Mouse (Mus musculus): Measurements from ENCODE around the gene Ercc6l2. TPM values are rescaled to one million over a fixed set of nuclear protein-coding genes. Genes with fewer than 3 reads are reported as not detected.

The Ercc6l2 gene
- total RNA-seq (2021): 10 to 100 TPM; 15.1 to 16.8 TPM
- long read RNA-seq, experiment 1, partial matches to known transcripts: 5 of 18 reads
- long read RNA-seq, experiment 1, other reads (novel, unspliced or antisense): 11 of 18 reads
- long read RNA-seq, experiment 2, partial matches to known transcripts: 2 of 10 reads
- long read RNA-seq, experiment 2, other reads (novel, unspliced or antisense): 8 of 10 reads

DNA sequence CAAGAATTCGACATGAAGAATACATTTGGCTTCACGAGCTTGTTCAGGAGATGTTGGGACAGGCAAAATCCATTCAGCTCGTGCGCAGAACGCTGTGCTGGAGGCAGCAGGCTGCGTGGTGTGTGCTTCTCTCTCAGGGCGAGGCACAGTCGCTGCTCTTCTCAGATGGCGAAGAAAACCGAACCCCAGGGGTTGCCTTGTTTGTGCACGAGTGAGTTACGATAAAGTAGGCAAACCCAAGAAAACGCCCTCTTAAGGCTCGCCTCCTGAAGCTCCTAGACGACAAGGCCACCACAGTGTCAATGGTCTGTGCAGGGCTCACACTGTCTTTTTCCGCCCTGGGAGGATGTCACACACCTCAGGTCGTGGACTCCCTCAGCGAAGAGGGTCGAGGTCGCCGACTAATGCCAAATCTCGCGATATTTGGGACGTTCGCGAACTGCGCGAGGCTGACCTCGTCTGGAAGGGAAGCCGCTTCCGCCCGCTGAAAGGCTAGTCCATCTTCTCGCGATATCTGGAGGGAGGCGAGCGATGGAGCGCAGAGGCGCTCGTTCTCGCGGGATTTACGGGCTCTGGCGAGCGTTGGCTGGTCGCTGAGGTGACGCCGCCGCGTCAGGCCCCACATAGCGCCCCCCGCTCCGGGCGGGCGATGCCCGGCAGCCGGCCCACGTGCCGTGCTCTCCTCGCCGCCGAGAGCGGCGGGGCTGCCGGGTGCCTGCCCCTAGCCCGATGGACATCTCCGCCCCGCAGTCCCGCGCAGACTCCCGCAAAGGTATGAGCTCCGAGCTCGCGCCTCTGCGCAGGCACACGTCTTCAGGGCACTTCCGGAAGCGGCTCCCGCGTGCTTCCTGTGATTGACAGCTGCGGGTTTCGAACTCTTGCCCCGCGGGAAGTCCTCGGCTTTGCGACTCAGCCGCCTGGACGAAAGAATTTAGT is at the start of gene Ercc6l2:
TSS of gene Ercc6l2 (plus strand) at position 495 of the 936 bp plus-strand sequence.
- DNase-seq: peak; percentile 98

DNA sequence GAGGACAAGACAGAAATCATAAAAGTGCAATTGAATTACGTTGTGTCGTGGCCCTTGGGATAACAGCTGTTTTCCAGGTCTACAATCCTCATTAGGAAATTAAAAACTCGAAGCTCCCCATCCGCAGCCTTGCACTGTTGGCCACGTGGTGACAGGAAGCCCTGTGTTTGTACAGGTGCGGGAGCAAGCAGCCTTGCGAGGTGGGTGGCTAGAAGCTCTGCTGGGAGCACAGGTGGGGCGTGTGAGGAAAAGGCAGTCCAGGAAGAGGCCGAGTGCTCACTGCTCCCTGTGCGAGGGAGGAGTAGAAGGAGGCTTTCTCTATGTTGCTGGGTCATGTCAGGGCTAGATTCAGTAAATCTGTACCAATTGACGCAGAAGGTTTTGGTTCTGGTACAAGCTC is 49.0 kb upstream of the Ercc6l2 start:
- DNase-seq: no peak

DNA sequence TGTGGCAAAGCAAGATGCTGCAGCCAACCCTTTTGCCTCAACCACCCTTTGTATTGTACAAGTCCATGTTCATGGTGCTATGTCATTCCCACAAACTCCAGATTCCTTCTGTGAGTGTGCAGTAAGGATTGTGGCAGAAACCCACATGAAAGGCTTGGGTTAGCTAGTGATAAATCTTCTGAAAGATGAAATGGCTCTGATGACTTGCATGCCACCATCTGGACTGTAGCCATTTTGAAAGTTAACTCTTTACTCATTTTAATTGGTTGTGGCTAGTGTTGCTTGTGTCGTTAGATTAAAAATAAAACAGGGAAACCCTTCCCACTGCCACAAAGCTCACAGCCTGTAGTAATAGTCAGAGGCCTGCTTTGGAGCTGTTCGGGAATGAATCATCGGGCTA is 44.0 kb upstream of the Ercc6l2 start:
- no peak for DNase-seq

DNA sequence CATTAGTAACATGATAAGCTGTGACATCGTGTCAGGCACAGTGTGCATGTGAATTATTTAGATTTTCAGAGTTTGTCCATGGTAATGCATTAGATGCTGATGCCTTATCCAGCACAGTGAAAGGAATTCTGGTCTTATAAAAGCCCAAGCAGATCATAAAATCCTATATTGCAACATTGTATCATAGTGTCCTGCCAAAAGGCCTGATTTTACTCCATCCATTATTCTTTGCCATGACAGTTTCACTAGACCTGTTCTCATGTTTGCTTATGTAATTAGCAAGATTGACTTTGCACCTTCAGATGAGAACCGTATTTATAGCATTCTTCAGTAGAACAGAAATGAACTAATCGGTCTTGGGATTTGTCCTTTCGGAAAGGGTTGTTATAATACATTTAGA is 36.1 kb upstream of the Ercc6l2 start:
- no peak for DNase-seq

DNA sequence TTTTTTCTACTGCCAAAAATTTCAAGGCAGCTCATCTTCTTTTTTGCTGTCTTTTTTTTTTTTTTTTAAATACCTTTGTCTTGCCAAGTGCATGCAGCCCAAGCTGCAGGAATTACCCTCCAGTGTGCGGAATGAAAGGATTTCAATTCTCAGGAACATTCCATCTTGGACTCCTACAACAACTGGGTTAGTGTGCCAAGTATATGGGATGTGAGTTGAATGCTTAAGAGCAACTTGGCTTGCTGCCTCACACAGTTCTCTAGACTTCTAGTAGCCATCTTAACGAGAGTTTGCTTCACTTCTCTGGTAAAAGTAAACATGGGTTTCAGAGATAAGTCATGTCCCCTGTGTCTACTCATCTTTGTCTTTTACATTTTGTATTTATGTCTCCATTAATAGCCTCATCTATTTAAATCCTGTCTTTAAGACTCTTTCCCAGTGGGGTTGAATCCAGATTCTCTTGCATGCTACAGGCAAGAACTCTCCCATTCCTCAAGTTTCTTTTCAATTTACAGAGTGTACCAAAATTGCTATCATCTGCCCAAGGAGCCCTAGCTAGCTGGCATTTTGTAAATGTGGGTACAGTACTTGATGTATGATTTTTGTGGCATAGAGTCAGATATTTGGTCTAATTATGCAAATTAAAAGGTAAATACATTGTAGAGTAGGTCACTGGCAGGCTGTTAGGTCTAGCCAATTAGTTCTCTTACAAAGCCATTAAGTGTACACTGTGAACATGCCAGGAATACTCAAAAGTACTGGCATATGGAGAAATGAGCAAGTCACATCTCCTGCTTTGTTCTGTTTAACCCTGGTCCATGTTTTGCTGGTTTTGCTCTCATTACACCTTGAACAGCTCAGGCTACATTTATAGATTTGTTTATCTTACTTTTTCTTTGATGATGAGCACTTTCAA is 35.4 kb upstream of the Ercc6l2 start:
- DNase-seq: no peak

DNA sequence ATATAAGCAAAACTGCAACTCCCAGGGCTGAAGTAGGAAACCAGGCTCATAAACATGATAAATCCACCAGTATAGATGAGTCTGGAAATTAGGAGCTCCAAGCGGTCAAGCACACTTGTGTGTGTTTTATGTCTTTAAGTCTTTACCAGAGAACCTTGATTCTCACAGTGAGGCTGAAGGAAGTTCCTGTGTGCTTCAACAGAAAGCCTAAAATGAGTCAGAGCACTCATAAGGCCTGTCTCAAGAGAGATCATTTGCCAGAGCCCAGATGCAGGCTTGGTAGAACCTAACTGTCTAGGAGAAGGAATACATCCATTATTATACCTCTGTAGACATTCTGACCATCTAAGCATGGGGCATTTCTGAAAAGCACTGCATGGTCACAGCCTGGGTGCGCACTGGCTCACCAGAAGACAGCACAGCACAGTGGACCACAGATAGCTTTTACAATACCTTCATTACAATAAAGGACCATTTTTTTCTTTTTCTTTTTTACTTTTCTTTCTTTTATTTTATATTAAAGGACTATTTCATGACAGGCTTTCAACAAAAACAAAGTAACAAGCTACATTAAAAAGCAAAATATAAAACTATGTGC is 22.7 kb upstream of the Ercc6l2 start:
- no peak for DNase-seq

DNA sequence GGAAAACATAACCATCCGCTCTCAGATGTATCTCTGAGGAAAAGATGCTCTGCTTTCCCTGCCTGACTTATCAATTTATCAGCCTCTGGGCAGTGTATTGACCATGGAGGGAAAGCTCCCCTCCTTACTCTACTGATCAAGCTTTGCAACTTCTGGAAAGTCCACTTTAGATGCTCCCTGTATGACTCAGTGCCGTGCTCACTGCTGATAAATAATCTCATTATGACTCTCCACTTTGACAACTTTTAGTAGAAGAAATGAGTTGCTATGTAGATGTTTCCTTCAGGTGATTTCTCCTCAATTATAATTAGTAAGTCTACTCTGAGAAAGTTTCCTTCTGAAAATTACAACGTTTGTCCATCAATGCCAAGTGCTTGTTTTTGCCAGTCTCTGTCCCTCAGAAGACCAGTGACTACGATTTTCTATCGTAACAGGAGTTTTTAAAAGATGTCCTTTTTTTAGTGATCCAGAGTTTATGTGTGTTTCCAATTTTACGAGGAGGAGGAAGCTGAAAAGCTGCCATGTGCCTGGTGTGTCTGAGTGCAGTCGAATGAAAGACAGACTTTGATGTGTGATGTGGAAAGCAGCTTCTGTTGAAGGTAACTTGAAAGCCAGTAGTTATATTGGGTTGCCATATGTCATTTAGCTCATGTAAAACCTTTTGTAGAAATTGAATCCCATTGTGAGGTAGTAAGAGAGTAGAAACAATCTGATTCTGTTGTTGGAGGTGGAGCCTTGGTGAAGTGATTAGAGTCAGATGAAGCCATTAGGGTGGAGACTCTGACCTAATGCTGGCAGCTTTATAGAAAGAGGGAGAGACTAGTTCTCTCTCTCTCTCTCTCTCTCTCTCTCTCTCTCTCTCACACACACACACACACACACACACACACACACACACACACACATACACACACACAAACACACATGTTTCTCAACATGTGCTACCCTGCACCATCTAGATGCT is 21.4 kb upstream of the Ercc6l2 start:
- DNase-seq: no peak

DNA sequence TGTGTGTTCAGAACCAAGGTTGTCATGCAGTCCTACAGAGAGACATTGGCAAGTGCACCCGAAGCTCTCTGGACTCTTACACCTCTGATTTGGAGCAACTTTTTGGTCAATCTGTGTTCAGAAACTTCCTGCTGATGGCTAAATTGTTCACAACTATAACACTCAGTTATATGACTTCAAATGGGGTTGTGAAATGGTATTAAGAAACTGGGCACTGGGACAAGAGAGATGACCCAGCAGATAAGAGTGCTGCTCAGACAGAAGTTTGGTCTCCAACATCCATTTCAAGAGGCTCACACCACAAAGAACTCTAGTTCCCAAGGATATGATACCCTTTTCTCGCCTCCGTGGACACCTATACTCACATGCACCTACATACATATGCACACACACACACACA is 16.4 kb upstream of the Ercc6l2 start:
- DNase-seq: no peak

DNA sequence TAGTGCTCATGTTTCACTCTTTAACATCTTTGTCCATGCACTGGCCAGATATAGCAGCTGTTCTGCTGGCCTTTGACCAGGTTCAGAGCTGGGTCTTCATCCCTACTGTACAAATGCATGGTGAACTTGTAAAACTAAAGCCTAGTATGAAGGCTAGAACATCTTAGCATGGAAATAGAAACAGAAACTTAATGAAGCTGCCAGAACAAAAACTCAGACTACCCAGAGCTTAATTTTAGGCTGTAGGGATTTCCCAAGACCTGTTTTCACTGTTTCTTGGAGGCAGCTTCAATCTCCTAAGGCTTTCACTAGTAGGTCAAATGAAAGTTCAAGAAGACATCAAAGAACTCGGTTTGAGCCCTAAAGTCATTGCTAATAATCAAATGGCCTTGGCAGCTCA is 15.1 kb upstream of the Ercc6l2 start:
- DNase-seq: no peak

DNA sequence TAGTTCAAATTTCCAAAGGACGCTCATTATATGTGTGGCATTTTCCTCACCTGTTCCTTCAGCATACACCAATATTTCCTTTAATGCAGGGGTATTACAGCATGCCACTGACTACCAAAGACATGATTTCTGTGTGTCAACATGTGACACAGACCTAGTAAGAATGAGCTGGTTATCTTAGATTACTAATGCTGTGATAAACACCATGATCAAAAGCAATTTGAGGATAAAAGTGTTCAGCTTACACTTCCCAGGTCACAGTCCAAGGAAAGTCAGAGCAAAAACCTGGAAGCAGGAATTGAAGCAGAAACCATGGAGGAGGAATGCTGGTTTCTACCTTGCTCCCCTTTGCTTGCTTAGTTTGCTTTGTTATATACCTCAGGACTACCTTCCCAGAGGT is 13.8 kb upstream of the Ercc6l2 start:
- no peak for DNase-seq

DNA sequence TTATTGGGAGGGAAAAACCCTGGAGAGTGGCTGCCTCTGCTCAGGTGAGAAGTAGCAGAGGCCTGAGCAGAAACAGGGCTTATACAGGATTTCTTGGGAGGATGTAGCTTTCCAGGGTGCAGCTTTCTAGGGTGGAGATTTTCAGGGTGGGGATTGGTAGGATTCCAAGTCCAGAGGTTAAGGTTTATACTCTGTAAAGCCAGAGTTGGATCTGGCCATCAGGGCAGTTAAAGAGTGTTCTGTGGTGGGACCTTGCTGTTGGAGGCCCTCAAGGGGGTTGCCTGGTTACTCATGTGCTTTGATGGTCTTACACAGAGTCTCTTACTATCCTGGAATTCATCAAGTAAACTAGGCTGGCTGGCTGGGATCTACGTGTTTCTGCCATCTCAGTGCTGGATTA is 7.8 kb upstream of the Ercc6l2 start:
- DNase-seq: no peak

DNA sequence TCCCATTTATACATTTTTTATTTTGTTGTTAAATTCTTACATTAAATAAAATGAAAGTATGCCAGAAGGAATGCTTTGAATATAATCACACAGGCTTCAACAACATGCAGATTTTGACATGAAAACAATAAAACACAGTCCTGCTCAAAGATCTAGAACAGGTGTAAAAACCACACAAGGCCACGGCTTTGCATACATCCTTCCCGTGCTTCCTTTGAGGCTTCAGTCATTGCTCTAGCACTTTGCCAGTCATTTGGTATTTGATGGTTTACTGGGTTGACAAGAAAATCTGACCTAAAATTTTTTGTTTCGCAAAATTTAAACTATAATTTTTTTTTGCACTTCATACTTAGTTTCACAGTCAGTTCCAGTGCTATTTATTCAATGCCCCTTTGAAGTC is 7.1 kb upstream of the Ercc6l2 start:
- DNase-seq: no peak

DNA sequence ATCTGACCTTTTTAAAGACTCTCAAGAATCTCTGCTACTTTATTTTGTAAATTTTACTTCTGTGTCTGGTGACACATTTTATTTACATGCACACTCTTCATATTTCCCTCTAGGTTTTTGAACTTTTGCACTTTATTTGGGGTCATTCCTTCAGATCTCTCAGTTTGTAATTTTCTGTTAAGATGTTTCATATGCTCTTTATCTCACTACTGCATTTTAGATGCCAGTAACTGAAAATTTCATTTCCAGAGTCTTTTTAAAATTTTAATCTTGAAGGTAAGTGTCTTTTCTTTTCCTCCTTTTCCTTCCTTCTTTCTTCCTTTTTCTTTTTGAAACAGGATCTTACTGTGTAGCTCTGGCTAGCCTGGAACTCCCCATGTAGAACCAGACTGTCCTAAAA is 3.6 kb upstream of the Ercc6l2 start:
- DNase-seq: no peak

DNA sequence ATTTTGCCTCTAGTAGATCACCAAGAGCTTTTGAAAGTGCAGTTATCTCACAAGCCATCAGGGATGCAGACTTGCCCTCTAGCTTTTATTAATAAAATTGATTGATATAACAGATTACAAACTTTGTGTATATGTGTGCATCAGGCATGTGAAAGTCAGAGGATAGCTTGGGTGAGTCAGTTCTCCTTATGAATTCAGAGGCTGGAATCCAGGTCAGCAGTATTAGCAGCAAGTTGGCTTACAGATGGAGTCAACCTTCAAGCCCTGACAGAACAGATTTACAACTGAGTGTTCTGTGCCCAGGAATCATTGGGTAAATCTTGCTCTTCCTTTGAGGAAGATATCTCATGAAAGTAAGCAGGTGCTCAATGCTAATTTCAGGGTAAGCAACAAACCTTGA is 891 bp downstream of the Ercc6l2 start:
- no peak for DNase-seq

DNA sequence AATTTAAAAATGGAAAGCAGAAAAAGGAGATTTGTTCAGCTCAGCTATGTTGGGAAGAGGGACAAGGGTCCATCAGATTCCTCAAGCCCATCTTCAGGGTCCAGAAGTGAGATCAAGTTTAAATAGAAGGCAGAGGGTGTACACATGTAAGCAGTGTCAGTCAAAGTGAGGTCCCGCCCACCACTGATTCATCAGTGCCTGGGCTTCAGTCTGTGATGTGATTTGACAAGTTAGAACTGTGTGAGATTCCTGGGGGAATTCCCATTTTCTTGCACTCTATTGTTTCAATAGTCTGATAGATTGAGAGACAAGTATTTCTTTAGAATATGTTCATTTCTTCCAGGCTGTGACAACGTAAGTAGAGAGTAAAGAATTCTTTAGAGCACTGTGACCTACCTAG is 30.7 kb downstream of the Ercc6l2 start:
- no peak for DNase-seq

DNA sequence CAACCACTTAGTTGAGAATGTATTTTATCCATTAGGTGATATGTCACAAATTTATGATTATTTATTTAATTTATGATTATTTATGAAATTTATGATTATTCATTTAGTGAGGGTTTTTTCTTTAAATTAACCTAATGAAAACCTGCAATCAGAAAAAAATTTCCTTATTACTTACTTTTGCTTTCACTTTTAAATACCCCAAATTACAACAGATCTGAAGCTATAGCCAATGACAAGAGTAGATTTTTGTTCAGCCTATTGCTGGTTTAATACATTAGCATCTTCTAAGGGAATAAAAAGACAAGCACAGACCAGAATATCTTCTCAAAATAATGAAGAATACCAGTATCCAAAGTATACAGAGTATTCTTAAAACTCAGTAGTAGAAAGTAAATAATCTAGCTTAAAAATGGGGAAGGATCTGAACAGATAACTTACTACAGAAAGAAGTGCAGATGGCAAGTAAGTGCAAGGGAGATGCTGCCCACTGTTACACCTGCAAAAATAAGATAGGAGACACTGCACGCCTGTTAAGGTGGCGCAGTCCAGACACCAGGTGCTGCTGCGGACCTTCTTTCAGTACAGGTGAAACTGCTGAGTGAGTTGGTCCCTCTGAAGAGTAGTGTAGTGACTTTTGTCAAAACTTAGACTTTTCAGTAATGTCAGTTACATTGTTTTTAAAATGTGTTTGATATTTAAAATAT is 35.4 kb downstream of the Ercc6l2 start:
- DNase-seq: no peak

DNA sequence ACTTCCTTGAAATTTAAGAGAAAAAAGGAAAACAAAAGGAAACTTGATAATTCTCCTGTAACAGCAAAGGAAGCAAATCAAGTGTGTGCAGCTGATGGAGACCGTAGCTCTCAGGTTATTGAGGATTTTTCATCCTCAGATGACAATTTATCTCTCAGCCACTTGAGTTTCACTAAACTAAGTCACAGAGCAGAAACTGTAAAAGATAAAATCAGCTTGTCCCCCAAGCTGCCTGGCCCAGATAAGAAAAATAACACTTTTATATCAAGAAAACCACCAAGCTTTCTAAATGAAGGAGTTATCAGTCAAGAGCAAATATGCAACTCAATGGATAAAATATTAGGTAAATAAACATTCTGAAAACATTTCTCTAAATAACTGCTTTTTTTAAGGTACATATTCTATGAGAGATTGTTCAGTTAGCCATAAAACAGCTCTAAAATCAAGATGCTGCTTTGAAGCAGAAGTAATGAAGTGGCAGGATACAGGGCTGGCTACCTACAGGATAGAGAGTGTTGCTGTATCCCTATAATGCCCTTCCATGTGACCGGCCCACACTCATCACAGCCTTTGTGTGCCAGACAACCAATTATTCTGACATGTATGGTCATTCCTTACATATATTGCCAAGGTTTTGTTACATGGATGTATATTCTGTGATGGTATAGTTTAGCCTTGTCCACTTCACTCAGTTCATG is 57.7 kb downstream of the Ercc6l2 start:
- no peak for DNase-seq

DNA sequence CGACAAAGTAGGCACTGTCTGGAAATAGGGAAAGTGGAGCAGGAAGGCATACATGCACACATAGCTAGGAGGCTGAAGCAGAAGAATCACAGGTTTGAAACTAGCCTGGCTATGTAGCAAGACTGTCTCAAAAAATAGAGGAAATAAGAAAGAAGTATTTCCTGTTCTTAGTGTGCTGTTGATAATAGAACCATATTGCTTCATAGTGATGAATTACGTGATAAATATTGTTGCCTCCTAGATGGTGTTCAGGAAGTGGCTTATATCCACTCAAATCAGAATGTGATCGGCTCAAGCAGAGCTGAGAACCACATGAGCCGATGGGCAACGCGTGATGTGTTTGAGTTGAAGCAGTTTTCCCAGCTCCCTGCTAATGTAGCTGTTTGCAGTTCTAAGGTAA is 62.1 kb downstream of the Ercc6l2 start:
- no peak for DNase-seq

DNA sequence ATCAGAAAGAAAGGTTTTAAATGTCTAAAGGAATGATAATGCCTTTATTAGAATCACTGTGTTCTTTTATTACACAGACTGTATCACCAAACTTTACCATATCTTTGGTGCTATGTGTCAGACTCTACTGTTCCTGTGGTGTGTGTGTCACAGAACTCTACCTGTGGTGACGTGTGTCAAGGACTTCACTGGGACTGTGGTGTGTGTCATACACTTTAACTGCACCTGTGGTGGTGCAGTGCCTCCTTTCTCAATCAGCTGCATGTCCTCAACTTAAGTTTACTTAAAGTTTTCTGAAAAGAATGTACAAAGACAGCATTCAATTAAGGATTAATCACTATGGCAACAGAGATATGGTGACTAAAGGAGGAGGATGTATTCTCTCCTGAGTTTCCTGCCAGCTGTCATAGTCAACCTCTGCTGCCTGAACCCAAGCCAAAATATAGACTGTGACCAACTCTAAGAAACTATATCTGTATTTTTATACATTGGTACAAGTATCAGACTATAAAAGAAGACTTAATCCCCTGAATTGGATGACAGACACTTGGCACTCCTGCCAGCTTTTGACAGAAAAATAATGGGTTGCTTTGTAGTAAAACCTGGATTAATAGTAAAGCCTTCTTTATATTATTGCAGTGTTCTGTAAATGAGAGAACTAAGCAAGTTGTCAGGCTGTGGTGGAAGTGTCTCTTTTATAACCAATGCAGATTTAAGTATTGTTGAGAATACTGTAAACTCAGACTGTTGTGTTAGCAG is 64.2 kb downstream of the Ercc6l2 start:
- DNase-seq: no peak
